Mouse (Mus musculus) naive thymus-derived CD4-positive, alpha-beta T cell, adult 2 months (primary cell): ENCODE data around the gene Taf13.

ENCODE experiments used
- DNase-seq: peaks from one replicate; pipeline ENCODE4 v3.0.0-alpha.2; 2011; ENCODE audit warnings: low read depth

The Taf13 gene

GRCm38 (mm10) chr3:108574018-108574417, 2.5 kb downstream of the Taf13 start:
- DNase-seq = no peak

DNA sequence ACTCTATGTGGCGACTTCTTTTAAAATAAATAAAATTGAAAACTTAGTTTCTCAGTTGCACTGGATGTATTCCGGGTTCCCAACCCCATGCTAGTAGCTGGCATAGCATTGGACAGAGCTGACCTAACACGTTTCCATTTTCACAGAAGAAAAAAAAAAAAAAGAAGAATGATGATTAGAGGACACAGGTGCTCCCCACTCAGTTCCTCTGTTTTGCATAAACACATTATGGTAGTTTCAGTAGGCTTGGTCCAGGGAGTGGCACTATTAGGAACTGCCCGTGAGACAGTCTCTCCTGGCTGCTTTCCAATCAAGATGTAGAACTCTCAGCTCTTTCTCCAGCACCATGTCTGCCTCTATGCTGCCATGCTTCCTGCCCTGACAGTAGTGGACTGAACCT, 13.1 kb downstream of the Taf13 start:
- DNase-seq = no peak

- no peak for DNase-seq
Observed at GRCm38 (mm10) chr3:108588446-108588845, 16.9 kb downstream of the Taf13 start.

DNA sequence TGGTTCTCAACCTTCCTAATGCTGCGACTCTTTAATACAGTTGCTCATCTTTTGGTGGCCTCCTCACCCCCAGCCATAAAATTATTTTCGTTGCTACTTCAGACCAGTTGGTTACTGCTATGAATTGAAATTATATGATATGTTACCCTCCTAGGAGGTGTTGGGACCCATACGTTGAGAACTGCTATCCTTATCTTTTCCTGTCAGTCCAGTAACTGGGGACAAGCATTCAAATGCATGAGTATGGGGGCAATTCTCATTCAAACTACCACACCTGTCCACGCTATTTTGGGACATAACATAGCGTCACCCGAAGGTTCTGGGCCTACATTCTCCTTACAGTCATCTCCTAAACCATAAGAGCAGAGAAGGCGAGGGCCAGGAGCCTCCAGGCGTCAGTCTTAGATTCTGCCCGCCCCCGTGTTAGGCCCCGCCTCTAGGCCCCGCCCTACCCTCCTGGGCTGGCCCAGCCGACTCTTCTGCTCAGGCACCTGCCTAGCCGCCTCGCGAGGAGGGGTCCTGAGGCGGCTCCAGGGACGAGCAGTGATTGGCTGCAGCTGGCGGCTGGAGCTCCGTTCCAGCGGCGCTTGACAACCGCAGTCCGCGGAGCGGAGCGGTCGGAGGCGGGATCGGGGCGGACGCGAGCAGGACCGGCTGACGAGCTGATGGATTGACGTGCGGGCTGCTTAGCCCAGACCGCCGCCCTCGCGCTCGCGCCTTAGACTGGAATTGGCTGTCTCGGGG, 19.5 kb downstream of the Taf13 start, which contains the start of gene Wdr47:
Gene Wdr47 (plus strand): TSS at position 494 of the 744 bp plus-strand sequence.
- DNase-seq = peak; percentile 97

DNA sequence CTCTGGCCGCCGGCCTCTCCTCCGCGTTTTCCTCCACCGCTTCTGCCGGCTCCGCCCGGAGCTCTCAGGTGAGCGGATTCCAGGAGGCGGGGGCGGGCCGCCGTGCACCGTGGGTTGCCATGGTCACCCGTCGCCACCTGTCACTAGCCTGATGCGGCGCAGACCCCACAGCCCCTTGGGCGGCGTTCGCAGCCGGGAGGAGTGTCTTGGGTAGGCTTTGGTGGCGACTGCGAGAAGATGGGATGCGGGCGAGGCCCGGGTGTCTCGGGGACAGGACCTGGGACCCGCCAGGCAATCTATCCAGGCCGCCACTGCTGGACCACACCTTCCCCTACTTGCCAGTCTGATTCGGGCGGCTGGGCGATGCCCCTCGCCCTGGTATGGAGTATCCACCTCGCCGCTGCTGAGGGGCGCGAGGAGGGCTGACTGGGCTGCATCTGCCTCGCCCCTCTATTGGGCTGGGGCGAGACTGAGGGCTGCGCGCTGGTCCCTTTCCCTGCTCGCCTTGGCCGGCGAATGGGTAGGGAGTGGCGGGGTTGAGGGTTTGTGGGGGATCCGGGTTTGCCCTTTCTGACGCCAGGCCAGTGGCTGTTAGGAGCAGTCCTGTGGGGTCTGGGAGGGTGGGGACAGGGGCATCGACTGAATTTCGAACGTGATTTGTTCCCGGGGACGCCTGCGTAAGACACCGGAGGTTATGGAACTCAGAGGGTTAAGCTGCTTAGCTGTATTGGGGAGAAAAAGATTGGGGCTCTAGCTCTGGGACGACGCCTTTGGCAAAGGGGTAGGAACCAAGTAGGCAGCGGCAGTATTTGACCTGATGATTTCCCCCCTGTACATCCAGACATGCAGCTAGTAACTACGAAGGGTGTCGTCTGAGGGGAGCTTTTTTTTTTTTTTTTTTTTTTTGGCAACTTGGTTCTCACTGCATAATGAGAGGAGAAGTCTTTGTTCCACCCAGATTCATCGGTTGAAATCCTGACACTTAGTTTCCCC, 20.3 kb downstream of the Taf13 start:
- DNase-seq = peak; percentile 23

GRCm38 (mm10) chr3:108608906-108609305, 37.4 kb downstream of the Taf13 start:
- DNase-seq = no peak
